Mouse (Mus musculus) embryo, embryonic 10 days (tissue): ENCODE results near the gene Olfr1175-ps.

Experiments
- DNase-seq: peaks from one replicate; pipeline ENCODE4 v3.0.0-alpha.2; 2015; ENCODE audit warnings: low spot score

The Olfr1175-ps gene

DNA sequence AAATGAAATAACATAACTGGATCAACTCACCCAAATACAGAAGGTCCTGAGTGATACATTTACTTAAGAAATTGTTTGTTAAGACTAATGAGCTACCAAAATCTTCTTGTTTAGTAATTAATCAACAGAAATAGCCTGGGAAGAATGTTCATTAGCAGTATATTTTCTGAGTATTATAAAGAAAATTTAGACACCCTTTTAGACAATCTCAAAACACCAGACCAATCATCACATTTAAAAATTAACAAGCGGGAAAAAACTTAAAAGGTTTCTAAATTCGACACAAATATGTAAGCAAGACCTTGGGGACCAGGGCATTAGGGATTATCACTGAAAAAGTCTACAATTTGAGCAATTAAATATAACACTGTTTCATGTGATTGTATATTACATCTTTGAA lies at the start of gene Olfr1175-ps:
TSS of gene Olfr1175-ps (minus strand) at position 101 of the 400 bp plus-strand sequence.
- no peak for DNase-seq

DNA sequence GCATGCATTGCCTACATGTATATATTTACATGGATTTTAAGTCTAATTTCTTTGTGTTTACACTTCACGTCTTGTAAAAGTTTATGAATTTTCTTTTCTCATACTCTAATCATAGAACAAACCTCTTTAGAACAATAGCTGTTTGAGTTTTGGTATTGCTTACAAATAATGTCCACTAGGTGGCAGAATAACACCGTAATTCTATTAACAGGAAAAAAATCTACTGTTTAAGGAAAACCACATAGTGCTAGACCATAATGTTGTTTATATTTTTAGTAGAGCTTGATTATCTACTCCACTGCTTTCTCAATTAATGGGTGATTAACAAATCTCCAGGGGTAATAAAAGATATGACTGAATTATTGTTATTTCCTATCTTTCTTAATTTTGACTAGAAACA lies 29.3 kb upstream of the Olfr1175-ps start:
- peak; percentile 41 for DNase-seq

DNA sequence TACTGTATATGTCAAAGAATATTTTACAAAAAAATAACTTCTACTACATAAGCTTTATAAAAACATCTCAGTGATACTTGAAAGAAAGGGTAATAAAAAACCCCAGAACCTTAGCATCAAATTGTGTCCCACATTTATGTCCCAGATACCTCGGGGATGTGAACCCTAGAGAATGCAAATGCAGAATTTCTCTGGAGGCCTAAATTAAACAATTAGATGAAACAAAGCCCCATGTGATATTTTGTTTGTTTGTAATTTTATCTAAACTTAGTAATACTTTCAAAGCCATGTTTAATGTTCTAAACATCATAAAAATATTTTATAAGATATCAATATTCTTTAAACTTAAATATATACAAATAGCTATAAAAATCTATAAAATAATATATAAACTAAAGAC lies 19.4 kb upstream of the Olfr1175-ps start, which contains the start of gene Olfr1177-ps:
TSS of gene Olfr1177-ps (minus strand) at position 101 of the 400 bp plus-strand sequence.
- no peak for DNase-seq

DNA sequence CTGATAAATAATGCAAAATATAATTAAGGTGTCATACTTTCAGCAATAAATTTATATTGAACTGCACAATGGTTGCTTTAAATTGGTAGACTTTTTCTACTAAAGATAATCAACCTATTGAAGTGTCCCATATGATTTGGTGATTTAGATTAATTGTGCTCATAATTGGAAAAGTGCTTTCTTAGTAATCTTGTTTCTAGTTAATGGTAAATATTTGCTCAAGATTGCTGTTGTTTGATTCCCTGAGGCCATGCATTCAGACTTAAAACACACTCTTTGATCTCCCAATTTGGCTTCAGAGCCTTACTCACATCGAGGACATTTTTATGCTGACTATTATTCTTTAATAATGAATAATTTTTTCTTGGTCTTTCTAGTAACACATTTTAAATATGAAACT lies 9.4 kb upstream of the Olfr1175-ps start, which contains the start of gene Olfr1176:
TSS of gene Olfr1176 (plus strand) at position 301 of the 400 bp plus-strand sequence.
- no peak for DNase-seq

DNA sequence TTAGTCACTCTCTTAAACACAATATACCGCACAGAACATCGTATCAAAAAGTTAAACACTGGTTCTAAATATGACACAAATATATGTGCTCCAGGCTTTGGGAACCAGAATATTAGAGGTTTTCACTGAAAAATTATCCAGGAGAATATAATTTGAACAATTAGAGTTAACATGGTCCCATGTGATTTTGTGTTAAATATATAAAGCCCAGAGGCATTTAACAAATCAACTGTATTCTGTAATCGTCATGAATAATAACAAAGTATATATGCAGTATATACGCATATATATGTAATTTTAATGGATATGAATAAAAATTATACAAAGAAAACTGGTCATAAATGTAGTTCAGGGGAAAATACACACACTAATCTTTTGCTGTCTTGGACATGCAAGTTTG lies 12.0 kb downstream of the Olfr1175-ps start, which contains the start of gene Olfr1174-ps:
TSS of gene Olfr1174-ps (minus strand) at position 101 of the 400 bp plus-strand sequence.
- DNase-seq, result no peak

DNA sequence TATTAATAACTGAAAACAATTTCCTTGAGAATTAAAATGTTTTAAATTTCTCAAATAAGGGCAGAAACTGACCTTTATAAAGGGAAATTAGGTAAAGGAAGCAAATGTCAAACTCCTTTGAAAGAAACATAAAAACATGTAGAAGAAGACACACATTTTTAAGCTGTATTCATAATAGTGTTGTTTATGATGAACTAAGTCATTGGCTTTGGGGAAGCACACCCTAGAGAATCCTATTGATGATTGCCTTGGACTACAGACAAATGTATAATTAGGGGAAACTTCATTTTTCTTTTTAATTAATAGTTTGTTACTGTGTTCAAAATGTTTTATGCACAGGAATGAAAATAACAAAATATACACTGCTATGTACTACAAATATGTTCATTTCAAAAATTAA lies 47.2 kb downstream of the Olfr1175-ps start, which contains the start of gene Olfr1173:
TSS of gene Olfr1173 (minus strand) at position 101 of the 400 bp plus-strand sequence.
- DNase-seq, result no peak
